Mouse (Mus musculus): ENCODE measurements around the gene Mex3d.

DNA sequence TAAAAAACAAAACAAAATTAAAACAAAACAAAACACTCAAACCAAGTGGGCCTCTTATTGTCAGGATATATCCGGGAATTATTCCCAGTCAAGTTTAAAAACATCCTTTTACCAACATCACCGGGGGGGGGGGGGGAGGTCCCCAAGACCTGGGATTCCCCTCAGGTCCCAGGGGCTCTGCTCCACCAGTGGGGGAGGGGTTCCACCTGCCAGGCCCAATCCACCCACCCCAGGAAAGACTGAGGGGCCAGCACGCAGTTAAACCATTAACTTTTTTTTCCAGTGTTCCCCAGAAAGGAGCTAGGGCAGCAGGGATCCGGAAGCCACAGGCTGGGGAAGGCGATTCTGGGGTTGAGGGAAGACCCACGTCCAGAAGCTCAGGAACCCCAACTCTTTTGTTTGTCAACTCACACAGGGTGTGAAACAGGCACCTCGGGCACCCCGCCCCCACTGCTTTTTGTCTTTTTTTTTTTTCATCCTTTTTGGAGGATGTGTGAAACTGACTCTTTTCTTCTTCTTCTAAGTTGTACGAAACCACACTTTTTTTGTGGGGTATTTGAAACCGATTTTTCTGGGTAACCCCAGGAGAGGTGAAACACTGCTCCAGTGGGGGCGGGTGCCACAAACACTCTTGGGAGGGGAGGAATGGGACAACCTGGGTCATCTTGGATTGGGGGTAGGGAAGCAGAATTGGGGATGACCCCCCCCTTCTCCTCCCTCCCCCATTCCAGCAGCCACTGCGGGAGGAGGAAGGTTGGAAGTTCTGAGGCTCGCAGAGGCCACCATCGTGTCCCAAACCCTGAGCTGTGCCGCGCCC is 44.3 kb upstream of the Mex3d start:
- TF ChIP-seq CTCF (IDR thresholded peaks at IDR 0.05; ENCODE audit: extremely low read depth, insufficient read length, insufficient replicate concordance, low read depth, low read length): no peak
- TF ChIP-seq POLR2A (IDR thresholded peaks at IDR 0.05; ENCODE audit: low read depth, low read length): no peak
